Mouse (Mus musculus): ENCODE results near the gene Sulf2. TPM values are rescaled to one million over a fixed set of nuclear protein-coding genes. Genes with fewer than 3 reads are reported as not detected.

Gene Sulf2
- polyA plus RNA-seq (2017; shearing (Covaris generic)): 0.11 TPM

DNA sequence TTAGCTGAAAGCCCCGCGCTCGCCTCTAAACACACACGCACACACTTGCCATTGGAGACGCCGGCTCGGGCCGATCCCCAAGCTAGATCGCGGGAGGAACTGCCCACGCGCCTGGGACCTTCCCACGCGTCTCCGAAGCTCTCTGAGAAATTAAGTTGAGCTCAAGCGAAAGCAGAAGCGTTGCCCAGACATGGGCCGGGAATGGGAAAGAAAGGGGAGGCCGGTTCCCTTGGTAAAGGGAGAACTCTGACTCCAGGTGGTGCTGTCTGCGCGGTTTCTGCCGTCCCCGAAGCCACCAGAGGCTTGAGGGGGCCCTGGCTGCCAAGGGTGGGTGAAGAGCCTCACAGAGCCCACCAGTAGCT lies at the start of gene Sulf2:
Sulf2 (minus strand) TSS at position 210 of the 362 bp plus-strand sequence.

Other genes starting within 250 kb of the Sulf2 start
- 192 TPM for gene Ncoa3, start 163.0 kb downstream of the Sulf2 start, polyA plus RNA-seq (2017; shearing (Covaris generic))

Data from activated CD4-positive, CD25-positive, alpha-beta regulatory T cell, adult 9 weeks (primary cell).